Mouse (Mus musculus) embryonic facial prominence, embryonic 11.5 days (tissue): ENCODE results near the gene Atp9a. TPM values are rescaled to one million over a fixed set of nuclear protein-coding genes. Genes with fewer than 3 reads are reported as not detected.

Experiments used
- ATAC-seq: fragments of 200-750 bp; cut with Nextera tagmentation; replicated peaks from 2 replicates; pipeline ENCODE4 v1.8.0; 2017; ENCODE audit warnings: low read depth; ENCODE audit not compliant: insufficient number of reproducible peaks, low FRiP score, low TSS enrichment
- DNase-seq: peaks from one replicate; pipeline ENCODE4 v3.0.0-alpha.2; 2015; ENCODE audit warnings: low spot score
- H3K27ac ChIP-seq: fragments of 300-500 bp; sonication (generic); replicated peaks from 2 replicates; pipeline ENCODE4 v1.5.1; 2014; ENCODE audit warnings: mild to moderate bottlenecking, low read depth, low read length, control low read depth
- H3K27me3 ChIP-seq: fragments of 300-500 bp; sonication (generic); 2 replicates; pipeline ENCODE4 v1.6.1; 2014; ENCODE audit warnings: mild to moderate bottlenecking, low read length, moderate library complexity, mixed read lengths; ENCODE audit not compliant: control insufficient read depth, insufficient read depth
- H3K36me3 ChIP-seq: fragments of 300-500 bp; sonication (generic); replicated peaks from 2 replicates; pipeline ENCODE4 v1.6.1; 2014; ENCODE audit warnings: low read depth, mild to moderate bottlenecking, low read length, moderate library complexity, mixed read lengths; ENCODE audit not compliant: control insufficient read depth, insufficient read depth
- H3K4me1 ChIP-seq: fragments of 300-500 bp; sonication (generic); 2 replicates; pipeline ENCODE4 v1.6.1; 2014; ENCODE audit warnings: low read length, mixed read lengths; ENCODE audit not compliant: control insufficient read depth, insufficient read depth
- H3K4me2 ChIP-seq: fragments of 300-500 bp; sonication (generic); 2 replicates; pipeline ENCODE4 v1.6.1; 2014; ENCODE audit warnings: low read depth, mild to moderate bottlenecking, control low read depth, low read length, moderate library complexity
- H3K4me3 ChIP-seq: fragments of 300-500 bp; sonication (generic); 2 replicates; pipeline ENCODE4 v1.5.1; 2014; ENCODE audit warnings: low read depth, low read length, control low read depth
- H3K9ac ChIP-seq: fragments of 300-500 bp; sonication (generic); replicated peaks from 2 replicates; pipeline ENCODE4 v1.6.1; 2014; ENCODE audit warnings: mild to moderate bottlenecking, control low read depth, low read length
- H3K9me3 ChIP-seq: fragments of 300-500 bp; sonication (generic); replicated peaks from 2 replicates; pipeline ENCODE4 v1.6.1; 2016; ENCODE audit warnings: mild to moderate bottlenecking, low read length, inconsistent platforms, mixed read lengths; ENCODE audit not compliant: control insufficient read depth
- WGBS: fragments of 180-500 bp; shearing (Covaris S2); extraction: QIAGEN DNeasy Blood & Tissue Kit; methylation state at CpG from one replicate; pipeline ENCODE4 v1.1.7; 2014; 5-methylcytosine and 5-hydroxymethylcytosine counted together
- polyA plus RNA-seq: library from polyadenylated mRNA; unstranded; fragments of >200 nt; fragmentation: Nextera tagmentation; extraction: Ambion mirVana; gene quantifications from 2 replicates; pipeline ENCODE4 v1.2.1, GENCODE M21; 2014

Atp9a gene
- polyA plus RNA-seq, 1 experiment from 2014 or later, result 10.4 TPM

- no peak overlapping the region for H3K9ac ChIP-seq
- no peak overlapping the region for H3K4me3 ChIP-seq
- no peaks in the 10 kb centered on the region for H3K27me3 ChIP-seq
- H3K36me3 ChIP-seq, result no peaks in the 10 kb centered on the region
- H3K27ac ChIP-seq, result no peak overlapping the region
- ATAC-seq (no peak), DNase-seq (no peak)
- H3K9me3 ChIP-seq, result no peaks in the 10 kb centered on the region
- H3K4me1 ChIP-seq, result no peaks in the 10 kb centered on the region
- H3K4me2 ChIP-seq, result no peak overlapping the region
- WGBS, result 88% methylated on average over 12 of the region's 12 CpGs
Observed at GRCm38 (mm10) chr2:168687326-168687725, 54.9 kb downstream of the Atp9a start.

DNA sequence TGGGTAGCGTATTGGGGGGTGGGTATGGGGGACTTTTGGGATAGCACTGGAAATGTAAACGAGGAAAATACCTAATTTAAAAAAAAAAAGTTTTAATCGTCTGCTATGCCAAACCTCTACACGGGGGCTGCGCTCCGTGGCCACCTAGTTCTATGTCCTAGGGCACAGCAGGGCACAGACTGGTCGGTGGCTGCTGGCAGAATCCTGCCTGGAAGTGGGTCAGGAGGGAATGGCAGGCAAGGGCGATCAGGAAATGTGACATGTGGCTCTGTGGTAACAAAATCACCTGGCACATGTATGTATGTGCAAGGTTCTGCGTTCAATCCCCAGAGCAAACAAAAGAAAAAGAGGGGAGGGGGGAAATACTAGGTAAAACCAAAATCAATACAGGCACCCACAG lies 56.3 kb downstream of the Atp9a start:
- Histone ChIP-seq H3K9me3 (no peaks in the 10 kb centered on the region), H3K9ac (no peak overlapping the region), H3K27me3 (no peaks in the 10 kb centered on the region), H3K4me2 (no peak overlapping the region), H3K27ac (no peak overlapping the region), H3K36me3 (no peaks in the 10 kb centered on the region), H3K4me3 (no peak overlapping the region), H3K4me1 (no peaks in the 10 kb centered on the region)
- DNase-seq (no peak), ATAC-seq (no peak)
- WGBS, result 93% methylated on average over 9 of the region's 9 CpGs

- Histone ChIP-seq H3K36me3 (no peaks in the 10 kb centered on the region), H3K9me3 (no peaks in the 10 kb centered on the region), H3K4me1 (no peaks in the 10 kb centered on the region), H3K4me3 (no peak overlapping the region), H3K9ac (no peak overlapping the region), H3K27ac (no peak overlapping the region), H3K4me2 (no peak overlapping the region), H3K27me3 (no peaks in the 10 kb centered on the region)
- ATAC-seq (no peak), DNase-seq (no peak)
- WGBS, result 69% methylated on average over 3 of the region's 3 CpGs
Observed at GRCm38 (mm10) chr2:168684695-168685094, 57.5 kb downstream of the Atp9a start.

GRCm38 (mm10) chr2:168683520-168684150 lies 58.6 kb downstream of the Atp9a start:
- ATAC-seq, result no peak
- Histone ChIP-seq H3K4me1 (no peaks in the 10 kb centered on the region), H3K9me3 (no peaks in the 10 kb centered on the region), H3K4me2 (no peak overlapping the region), H3K4me3 (no peak overlapping the region), H3K36me3 (no peaks in the 10 kb centered on the region), H3K27ac (no peak overlapping the region), H3K27me3 (no peaks in the 10 kb centered on the region), H3K9ac (no peak overlapping the region)
- DNase-seq, result no peak
- 40% methylated on average over 15 of the region's 15 CpGs for WGBS

- H3K9ac ChIP-seq, result no peak overlapping the region
- ATAC-seq (no peak), DNase-seq (no peak)
- 81% methylated on average over 2 of the region's 2 CpGs for WGBS
- no peaks in the 10 kb centered on the region for H3K9me3 ChIP-seq
- H3K27me3 ChIP-seq, result no peaks in the 10 kb centered on the region
- no peak overlapping the region for H3K27ac ChIP-seq
- H3K4me3 ChIP-seq, result no peak overlapping the region
- no peak overlapping the region for H3K4me2 ChIP-seq
- no peaks in the 10 kb centered on the region for H3K36me3 ChIP-seq
- H3K4me1 ChIP-seq, result no peaks in the 10 kb centered on the region
Observed at GRCm38 (mm10) chr2:168682721-168683120, 59.5 kb downstream of the Atp9a start.

DNA sequence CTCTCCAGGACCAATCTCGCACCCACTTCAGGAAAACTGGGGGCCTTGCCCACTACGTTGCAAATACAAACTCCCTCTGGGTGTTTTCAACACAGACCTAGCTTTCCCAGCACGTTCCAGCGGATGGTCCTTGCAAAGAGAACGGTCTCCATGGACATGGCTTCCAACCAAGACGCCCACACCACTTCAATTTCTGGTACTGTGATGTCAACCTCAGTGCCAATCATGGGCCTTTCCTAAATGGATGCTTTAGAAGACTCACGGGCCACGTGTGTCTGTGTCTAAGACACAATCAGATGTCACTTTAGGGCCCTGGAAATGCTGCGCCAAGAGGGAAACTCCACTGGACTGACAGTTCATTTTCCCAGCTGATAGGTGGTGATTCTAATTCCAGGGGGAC lies 60.7 kb downstream of the Atp9a start:
- no peaks in the 10 kb centered on the region for H3K27me3 ChIP-seq
- no peak overlapping the region for H3K27ac ChIP-seq
- H3K9ac ChIP-seq, result no peak overlapping the region
- H3K9me3 ChIP-seq, result no peaks in the 10 kb centered on the region
- no peaks in the 10 kb centered on the region for H3K36me3 ChIP-seq
- WGBS, result 87% methylated on average over 9 of the region's 9 CpGs
- ATAC-seq (no peak), DNase-seq (no peak)
- no peak overlapping the region for H3K4me3 ChIP-seq
- H3K4me2 ChIP-seq, result no peak overlapping the region
- H3K4me1 ChIP-seq, result no peaks in the 10 kb centered on the region

GRCm38 (mm10) chr2:168679381-168680199 lies 62.6 kb downstream of the Atp9a start:
- Histone ChIP-seq H3K4me2 (no peak overlapping the region), H3K36me3 (no peaks in the 10 kb centered on the region), H3K9me3 (no peaks in the 10 kb centered on the region), H3K27ac (no peak overlapping the region), H3K9ac (no peak overlapping the region), H3K27me3 (no peaks in the 10 kb centered on the region), H3K4me3 (no peak overlapping the region), H3K4me1 (no peaks in the 10 kb centered on the region)
- ATAC-seq (no peak), DNase-seq (no peak)
- WGBS, result 51% methylated on average over 19 of the region's 19 CpGs

- Histone ChIP-seq H3K27ac (no peak overlapping the region), H3K9me3 (no peaks in the 10 kb centered on the region), H3K36me3 (no peaks in the 10 kb centered on the region), H3K4me3 (no peak overlapping the region), H3K27me3 (no peaks in the 10 kb centered on the region), H3K9ac (no peak overlapping the region), H3K4me2 (no peak overlapping the region), H3K4me1 (no peaks in the 10 kb centered on the region)
- WGBS, result 81% methylated on average over 15 of the region's 15 CpGs
- no peak for ATAC-seq
- DNase-seq, result no peak
Observed at GRCm38 (mm10) chr2:168678662-168679294, 63.4 kb downstream of the Atp9a start.
